Mouse (Mus musculus): ENCODE data around the gene Lbr. TPM values are rescaled to one million over a fixed set of nuclear protein-coding genes. Genes with fewer than 3 reads are reported as not detected.
"Not testable (repeated sequence)": the region's sequence is repeated elsewhere in the genome, so short reads cannot be mapped to it uniquely, and the experiment has no call there.

The Lbr gene
- polyA plus RNA-seq, 1 experiment from 2014 or later: 130 TPM

- ATAC-seq: no peak
- Histone ChIP-seq H3K9ac (ENCODE audit: low read depth, low read length) (no peak overlapping the region), H3K36me3 (ENCODE audit: control insufficient read depth, insufficient read depth, low read length) (peaks cover 16% of the 10 kb centered on the region), H3K4me1 (ENCODE audit: control insufficient read depth, insufficient read depth, low read length) (no peaks in the 10 kb centered on the region), H3K27me3 (replicated peaks; ENCODE audit: control insufficient read depth, insufficient read depth, low read length) (no peaks in the 10 kb centered on the region), H3K4me3 (ENCODE audit: low read length) (no peak overlapping the region), H3K9me3 (ENCODE audit: control insufficient read depth, low read length) (no peaks in the 10 kb centered on the region), H3K4me2 (ENCODE audit: low read depth, low read length) (no peak overlapping the region), H3K27ac (ENCODE audit: low read length) (no peak overlapping the region)
- WGBS: 83% methylated on average over 18 of the region's 18 CpGs
Observed at GRCm38 (mm10) chr1:181811481-181812223, 31.2 kb downstream of the Lbr start.

- Histone ChIP-seq H3K4me2 (ENCODE audit: low read depth, low read length) (no peak overlapping the region), H3K9ac (ENCODE audit: low read depth, low read length) (no peak overlapping the region), H3K4me3 (ENCODE audit: low read length) (no peak overlapping the region), H3K27me3 (replicated peaks; ENCODE audit: control insufficient read depth, insufficient read depth, low read length) (no peaks in the 10 kb centered on the region), H3K27ac (ENCODE audit: low read length) (no peak overlapping the region), H3K36me3 (ENCODE audit: control insufficient read depth, insufficient read depth, low read length) (no peaks in the 10 kb centered on the region), H3K4me1 (ENCODE audit: control insufficient read depth, insufficient read depth, low read length) (no peaks in the 10 kb centered on the region), H3K9me3 (ENCODE audit: control insufficient read depth, low read length) (no peaks in the 10 kb centered on the region)
- no peak for ATAC-seq
- 81% methylated on average over 4 of the region's 4 CpGs for WGBS
Observed at GRCm38 (mm10) chr1:181800667-181801066, 42.2 kb downstream of the Lbr start.

GRCm38 (mm10) chr1:181799911-181800310 lies 42.9 kb downstream of the Lbr start:
- H3K9me3 ChIP-seq (ENCODE audit: control insufficient read depth, low read length): no peaks in the 10 kb centered on the region
- 84% methylated on average over 3 of the region's 3 CpGs for WGBS
- no peak for ATAC-seq

GRCm38 (mm10) chr1:181793541-181793940 lies 49.3 kb downstream of the Lbr start:
- ATAC-seq: 0 out of 2 replicates have a peak, but pooled peaks have one; percentile 50

More at GRCm38 (mm10) chr1:181799911-181800310, 42.9 kb downstream of the Lbr start:
- Histone ChIP-seq H3K4me3 (ENCODE audit: low read length) (no peak overlapping the region), H3K4me1 (ENCODE audit: control insufficient read depth, insufficient read depth, low read length) (no peaks in the 10 kb centered on the region), H3K27me3 (replicated peaks; ENCODE audit: control insufficient read depth, insufficient read depth, low read length) (no peaks in the 10 kb centered on the region), H3K36me3 (ENCODE audit: control insufficient read depth, insufficient read depth, low read length) (no peaks in the 10 kb centered on the region), H3K4me2 (ENCODE audit: low read depth, low read length) (no peak overlapping the region), H3K27ac (ENCODE audit: low read length) (no peak overlapping the region), H3K9ac (ENCODE audit: low read depth, low read length) (no peak overlapping the region)

GRCm38 (mm10) chr1:181789952-181790351 lies 52.9 kb downstream of the Lbr start:
- H3K4me3 ChIP-seq (ENCODE audit: low read length): no peak overlapping the region
- 0 out of 2 replicates have a peak, but pooled peaks cover 3% of the 10 kb centered on the region for H3K9me3 ChIP-seq (ENCODE audit: control insufficient read depth, low read length)
- WGBS: 52% methylated on average over 6 of the region's 6 CpGs
- H3K27me3 ChIP-seq (replicated peaks; ENCODE audit: control insufficient read depth, insufficient read depth, low read length): no peaks in the 10 kb centered on the region
- no peaks in the 10 kb centered on the region for H3K36me3 ChIP-seq (ENCODE audit: control insufficient read depth, insufficient read depth, low read length)
- H3K4me2 ChIP-seq (ENCODE audit: low read depth, low read length): no peak overlapping the region
- no peak overlapping the region for H3K27ac ChIP-seq (ENCODE audit: low read length)
- no peak overlapping the region for H3K9ac ChIP-seq (ENCODE audit: low read depth, low read length)
- no peaks in the 10 kb centered on the region for H3K4me1 ChIP-seq (ENCODE audit: control insufficient read depth, insufficient read depth, low read length)
- ATAC-seq: no peak

More at GRCm38 (mm10) chr1:181793541-181793940, 49.3 kb downstream of the Lbr start:
- Histone ChIP-seq H3K27me3 (replicated peaks; ENCODE audit: control insufficient read depth, insufficient read depth, low read length) (no peaks in the 10 kb centered on the region), H3K9ac (ENCODE audit: low read depth, low read length) (no peak overlapping the region), H3K27ac (ENCODE audit: low read length) (0 out of 2 replicates have a peak overlapping the region, but pooled peaks have one; percentile 11), H3K9me3 (ENCODE audit: control insufficient read depth, low read length) (no peaks in the 10 kb centered on the region), H3K4me2 (ENCODE audit: low read depth, low read length) (no peak overlapping the region), H3K4me1 (ENCODE audit: control insufficient read depth, insufficient read depth, low read length) (no peaks in the 10 kb centered on the region), H3K36me3 (ENCODE audit: control insufficient read depth, insufficient read depth, low read length) (no peaks in the 10 kb centered on the region), H3K4me3 (ENCODE audit: low read length) (no peak overlapping the region)
- WGBS: 32% methylated on average over 2 of the region's 2 CpGs

- WGBS: 95% methylated on average over 11 of the region's 11 CpGs
Observed at GRCm38 (mm10) chr1:181782600-181782999, 60.2 kb downstream of the Lbr start.

GRCm38 (mm10) chr1:181776541-181776940 lies 66.3 kb downstream of the Lbr start:
- Histone ChIP-seq H3K9ac (ENCODE audit: low read depth, low read length) (no peak overlapping the region), H3K9me3 (ENCODE audit: control insufficient read depth, low read length) (no peaks in the 10 kb centered on the region), H3K4me3 (ENCODE audit: low read length) (no peak overlapping the region), H3K4me1 (ENCODE audit: control insufficient read depth, insufficient read depth, low read length) (no peaks in the 10 kb centered on the region), H3K36me3 (ENCODE audit: control insufficient read depth, insufficient read depth, low read length) (no peaks in the 10 kb centered on the region), H3K4me2 (ENCODE audit: low read depth, low read length) (no peak overlapping the region), H3K27me3 (replicated peaks; ENCODE audit: control insufficient read depth, insufficient read depth, low read length) (no peaks in the 10 kb centered on the region), H3K27ac (ENCODE audit: low read length) (no peak overlapping the region)
- no peak for ATAC-seq
- WGBS: 46% methylated on average over 1 of the region's 1 CpGs

More at GRCm38 (mm10) chr1:181782600-181782999, 60.2 kb downstream of the Lbr start:
- H3K9me3 ChIP-seq (ENCODE audit: control insufficient read depth, low read length); H3K4me3 ChIP-seq (ENCODE audit: low read length); H3K36me3 ChIP-seq (ENCODE audit: control insufficient read depth, insufficient read depth, low read length); H3K4me1 ChIP-seq (ENCODE audit: control insufficient read depth, insufficient read depth, low read length); H3K27me3 ChIP-seq (replicated peaks; ENCODE audit: control insufficient read depth, insufficient read depth, low read length); H3K27ac ChIP-seq (ENCODE audit: low read length); H3K9ac ChIP-seq (ENCODE audit: low read depth, low read length); H3K4me2 ChIP-seq (ENCODE audit: low read depth, low read length); ATAC-seq: not testable (repeated sequence)

- no peaks in the 10 kb centered on the region for H3K4me1 ChIP-seq (ENCODE audit: control insufficient read depth, insufficient read depth, low read length)
- no peak overlapping the region for H3K27ac ChIP-seq (ENCODE audit: low read length)
- H3K36me3 ChIP-seq (ENCODE audit: control insufficient read depth, insufficient read depth, low read length): no peaks in the 10 kb centered on the region
- WGBS: 97% methylated on average over 3 of the region's 3 CpGs
- ATAC-seq: no peak
- no peak overlapping the region for H3K4me3 ChIP-seq (ENCODE audit: low read length)
- no peak overlapping the region for H3K9ac ChIP-seq (ENCODE audit: low read depth, low read length)
- H3K4me2 ChIP-seq (ENCODE audit: low read depth, low read length): no peak overlapping the region
- H3K9me3 ChIP-seq (ENCODE audit: control insufficient read depth, low read length): no peaks in the 10 kb centered on the region
- no peaks in the 10 kb centered on the region for H3K27me3 ChIP-seq (replicated peaks; ENCODE audit: control insufficient read depth, insufficient read depth, low read length)
Observed at GRCm38 (mm10) chr1:181771871-181772270, 71.0 kb downstream of the Lbr start.

- H3K36me3 ChIP-seq (ENCODE audit: control insufficient read depth, insufficient read depth, low read length): no peaks in the 10 kb centered on the region
- no peaks in the 10 kb centered on the region for H3K9me3 ChIP-seq (ENCODE audit: control insufficient read depth, low read length)
- H3K4me2 ChIP-seq (ENCODE audit: low read depth, low read length): no peak overlapping the region
- ATAC-seq: no peak
- H3K27me3 ChIP-seq (replicated peaks; ENCODE audit: control insufficient read depth, insufficient read depth, low read length): no peaks in the 10 kb centered on the region
- H3K27ac ChIP-seq (ENCODE audit: low read length): no peak overlapping the region
- 57% methylated on average over 14 of the region's 14 CpGs for WGBS
- no peak overlapping the region for H3K4me3 ChIP-seq (ENCODE audit: low read length)
- no peaks in the 10 kb centered on the region for H3K4me1 ChIP-seq (ENCODE audit: control insufficient read depth, insufficient read depth, low read length)
- H3K9ac ChIP-seq (ENCODE audit: low read depth, low read length): no peak overlapping the region
Observed at GRCm38 (mm10) chr1:181769392-181769791, 73.5 kb downstream of the Lbr start.

Measured in intestine, embryonic 16.5 days (tissue).